Mouse (Mus musculus) cerebellum, adult 9-10 months (tissue): ENCODE measurements at regions not wholly inside any gene's neighbourhood (a gene's known extent, or its start where the extent isn't known, plus 50 kb on each side); places are given as distances from the start of the nearest gene placed in this dataset.

ENCODE experiments used
- DNase-seq: peaks from one replicate; pipeline ENCODE4 v3.0.0; 2022

GRCm38 (mm10) chr11:111583606-111584005 is 517.6 kb downstream of the Kcnj2 start:
- DNase-seq, result no peak

DNA sequence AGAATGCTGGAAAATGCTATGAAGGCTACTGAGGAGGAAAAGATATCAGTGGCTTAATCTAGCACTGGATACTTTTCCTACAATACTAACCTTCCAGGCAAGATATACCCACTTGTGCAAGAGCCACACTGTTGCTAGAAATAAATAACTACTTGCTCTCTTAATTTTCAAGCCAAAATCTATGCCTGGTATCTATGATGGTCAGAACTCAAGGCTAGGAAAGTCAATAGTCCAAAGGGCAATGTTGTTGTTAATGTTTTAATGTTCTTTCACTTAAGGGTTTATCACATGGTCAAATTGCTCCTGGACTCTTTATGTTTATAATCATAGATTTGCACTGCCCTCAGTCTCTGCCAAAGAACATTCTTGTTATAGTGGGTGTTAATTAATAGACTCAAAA is 533.5 kb downstream of the Kcnj2 start:
- no peak for DNase-seq

DNA sequence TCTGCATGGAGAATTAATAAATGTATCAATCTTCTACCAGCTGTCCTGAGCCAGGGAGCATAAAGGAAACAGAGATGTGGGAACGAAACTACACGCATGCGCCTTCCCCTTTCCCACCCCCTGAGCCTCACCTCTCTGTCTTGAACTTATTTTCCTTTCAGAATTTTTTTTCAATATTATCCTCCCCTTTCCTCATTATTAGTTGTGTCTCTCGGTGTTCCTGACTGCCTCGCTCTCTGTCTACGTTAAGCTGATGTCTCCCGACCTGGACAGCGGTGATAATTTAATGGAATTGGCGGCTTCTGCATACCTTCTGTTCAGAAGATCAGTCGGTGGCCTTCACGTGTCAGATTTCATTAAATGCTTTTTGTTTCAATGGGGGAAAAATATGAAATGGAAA is 539.2 kb downstream of the Kcnj2 start:
- no peak for DNase-seq

DNA sequence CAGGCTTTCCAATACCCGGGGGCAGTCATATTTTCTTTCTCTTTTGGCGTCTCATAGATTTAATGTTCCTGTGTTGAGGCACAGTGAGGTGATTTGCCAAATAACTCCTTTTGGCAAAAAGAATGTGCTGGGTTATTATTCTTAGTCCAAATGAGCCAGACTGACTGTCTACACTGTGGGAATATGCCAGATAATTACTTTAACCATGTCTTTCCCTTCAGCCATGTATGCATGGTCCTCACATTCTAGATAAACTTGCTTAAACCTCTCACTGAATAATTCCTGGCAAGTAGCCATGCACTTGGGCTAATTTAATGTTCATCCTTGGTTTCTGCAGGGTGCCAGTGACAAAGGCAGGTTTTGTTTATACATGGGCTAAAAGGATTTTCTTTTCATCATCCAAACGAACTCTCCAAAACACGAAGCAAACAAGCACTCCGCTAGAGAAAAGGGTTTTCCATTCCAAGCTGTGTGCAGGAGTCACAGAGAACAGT is 544.6 kb downstream of the Kcnj2 start:
- no peak for DNase-seq

GRCm38 (mm10) chr11:111643603-111644002 is 577.6 kb downstream of the Kcnj2 start:
- DNase-seq, result no peak

DNA sequence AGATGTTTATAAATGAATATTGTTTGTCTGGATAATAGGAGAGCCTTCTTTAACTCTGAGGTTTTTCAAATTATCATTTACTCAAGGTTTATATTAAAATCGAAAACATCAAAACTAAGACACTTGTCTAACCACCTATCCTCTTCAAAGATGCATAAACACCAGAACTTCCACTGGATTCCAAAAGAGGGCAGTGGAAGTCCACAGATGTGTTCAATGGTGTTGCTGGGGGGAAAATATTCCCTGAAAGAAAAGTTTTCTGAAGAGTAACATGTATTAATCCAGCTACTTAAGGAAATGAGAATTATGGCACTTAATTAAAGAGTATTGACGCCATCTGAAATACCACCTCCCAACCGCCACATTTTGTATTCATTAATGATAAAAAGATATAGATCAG is 586.9 kb downstream of the Kcnj2 start:
- DNase-seq, result peak; percentile 0

DNA sequence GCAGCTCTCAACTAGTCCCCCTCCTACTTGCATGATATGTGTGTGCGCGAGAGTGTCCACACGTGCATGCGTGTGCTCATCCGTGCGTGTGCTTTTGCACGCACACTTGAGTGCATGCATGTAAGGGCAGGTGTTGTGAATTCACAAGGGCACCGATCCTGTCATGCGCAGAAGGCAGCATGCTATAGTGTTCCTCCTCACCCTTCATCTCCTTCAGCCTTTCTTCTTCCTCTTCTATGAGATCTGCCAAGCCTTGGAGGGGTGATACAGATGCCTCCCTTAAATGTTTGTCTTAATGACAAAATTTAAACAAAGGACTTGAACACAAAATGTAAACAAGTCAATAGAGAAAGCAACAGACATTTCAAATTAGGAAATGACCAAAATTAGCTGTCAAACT is 591.8 kb downstream of the Kcnj2 start:
- DNase-seq, result no peak

GRCm38 (mm10) chr11:111658362-111659309 is 592.7 kb downstream of the Kcnj2 start:
- no peak for DNase-seq

- DNase-seq, result no peak
Observed at GRCm38 (mm10) chr11:111663269-111663668, 597.3 kb downstream of the Kcnj2 start.

- DNase-seq, result no peak
Observed at GRCm38 (mm10) chr11:111666336-111666735, 600.4 kb downstream of the Kcnj2 start.

DNA sequence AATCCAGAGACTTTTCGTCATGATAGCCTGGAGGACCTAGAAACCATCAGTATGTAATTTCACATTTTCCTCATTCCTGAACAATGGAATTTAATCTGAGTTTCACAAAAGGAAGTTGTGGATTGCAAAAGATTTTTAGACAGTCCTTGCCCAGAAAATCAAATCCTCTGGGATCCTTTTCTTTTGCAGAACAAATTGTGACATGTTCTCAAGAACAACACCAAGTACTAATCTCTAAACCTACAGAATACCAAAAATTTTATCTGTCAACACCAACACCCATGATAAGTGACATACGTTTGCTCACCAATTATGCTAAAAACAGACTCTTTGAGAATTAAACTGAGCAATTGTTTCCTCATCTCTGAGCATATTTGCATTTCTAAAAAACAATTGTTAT is 605.9 kb downstream of the Kcnj2 start:
- no peak for DNase-seq

GRCm38 (mm10) chr11:111675673-111676072 is 609.7 kb downstream of the Kcnj2 start:
- no peak for DNase-seq

- no peak for DNase-seq
Observed at GRCm38 (mm10) chr11:111682341-111682740, 616.4 kb downstream of the Kcnj2 start.

GRCm38 (mm10) chr11:111683909-111684308 is 617.9 kb downstream of the Kcnj2 start:
- no peak for DNase-seq

DNA sequence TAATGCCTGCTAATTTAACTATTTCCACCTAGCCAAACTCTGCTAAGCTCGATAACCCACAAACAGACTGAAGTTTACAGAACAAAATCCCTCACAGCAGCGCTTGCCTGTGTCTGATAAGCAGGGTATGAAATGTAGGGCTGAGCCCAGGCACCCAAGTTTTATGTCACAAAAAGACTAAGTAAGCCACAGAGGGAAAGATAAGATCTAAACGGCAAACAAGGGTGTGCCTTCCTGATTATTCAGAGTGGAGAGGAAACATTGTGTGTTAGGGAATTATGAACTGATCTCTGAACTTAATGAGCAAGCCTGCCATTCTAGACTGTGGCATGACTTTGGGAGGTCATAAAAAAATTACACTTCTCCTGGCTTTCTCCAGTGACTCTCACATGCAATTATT is 621.8 kb downstream of the Kcnj2 start:
- DNase-seq, result no peak

GRCm38 (mm10) chr11:111688186-111688860 is 622.4 kb downstream of the Kcnj2 start:
- DNase-seq, result no peak

DNA sequence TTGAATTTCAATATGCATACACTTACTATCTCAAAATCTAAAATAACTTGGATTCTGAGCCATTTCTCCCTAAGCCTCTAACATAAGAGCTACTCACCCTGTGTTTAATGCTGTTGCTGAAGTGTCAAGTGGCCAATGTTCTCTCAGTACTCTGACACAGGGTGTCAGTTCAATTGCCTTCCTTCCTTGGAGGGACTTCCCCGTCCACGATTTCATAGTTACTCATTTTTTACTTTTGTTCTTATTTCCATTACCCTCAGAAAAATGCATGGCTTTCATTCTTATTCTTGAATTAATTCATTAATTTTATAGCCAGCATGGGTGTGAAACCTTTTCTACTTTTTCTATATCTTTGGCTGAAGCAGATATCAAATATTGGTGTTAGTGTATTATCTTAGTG is 623.9 kb downstream of the Kcnj2 start:
- no peak for DNase-seq

DNA sequence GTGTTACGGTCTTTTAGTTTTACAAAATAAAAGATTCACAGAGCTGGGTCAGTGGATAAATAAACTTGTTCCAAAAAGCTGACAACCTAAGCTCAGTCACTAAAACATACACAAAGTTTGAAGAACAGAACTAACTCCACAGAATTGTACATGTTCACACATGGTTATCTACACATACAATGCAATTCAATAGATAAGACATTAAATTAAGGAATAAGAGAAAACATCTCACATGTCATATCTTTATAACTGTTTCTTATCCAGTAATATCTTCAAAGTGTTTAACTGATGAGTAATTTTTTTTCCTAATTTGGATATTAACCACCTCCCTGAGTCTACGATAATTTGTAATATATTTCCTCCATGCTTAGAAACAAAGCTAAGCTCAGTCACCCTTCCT is 625.5 kb downstream of the Kcnj2 start:
- no peak for DNase-seq

- no peak for DNase-seq
Observed at GRCm38 (mm10) chr11:111696668-111697067, 630.7 kb downstream of the Kcnj2 start.

DNA sequence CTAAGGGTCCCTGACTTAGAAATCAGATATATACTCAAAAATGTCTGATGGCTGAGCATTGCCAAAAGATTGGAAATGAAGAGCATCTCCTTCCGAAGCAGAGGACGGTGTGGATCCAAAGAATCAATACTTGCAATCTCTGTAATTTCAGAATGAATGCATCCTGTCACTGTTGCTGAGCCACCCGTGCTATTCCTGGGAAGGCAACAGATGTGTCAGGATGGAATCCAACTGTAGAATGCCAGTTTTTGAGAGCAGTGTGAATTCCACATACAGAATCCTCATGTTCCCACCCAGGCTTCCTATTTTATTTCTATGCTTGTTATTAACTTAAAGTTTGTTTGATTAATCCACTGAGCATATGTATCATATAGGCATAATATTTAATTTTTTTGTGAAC is 633.9 kb downstream of the Kcnj2 start:
- DNase-seq, result no peak

GRCm38 (mm10) chr11:111706882-111707281 is 640.9 kb downstream of the Kcnj2 start:
- no peak for DNase-seq

GRCm38 (mm10) chr11:111715401-111715800 is 649.4 kb downstream of the Kcnj2 start:
- no peak for DNase-seq

- no peak for DNase-seq
Observed at GRCm38 (mm10) chr11:111722276-111722675, 656.3 kb downstream of the Kcnj2 start.

- no peak for DNase-seq
Observed at GRCm38 (mm10) chr11:111728148-111728547, 662.2 kb downstream of the Kcnj2 start.
